Mouse (Mus musculus) heart, postnatal 0 days (tissue): Measurements from ENCODE around the gene 1700056E22Rik.

Source experiments
- CTCF ChIP-seq: IDR thresholded peaks from 2 replicates; pipeline ENCODE4 v1.5.1; 2016; ENCODE audit warnings: antibody characterized with exemption, control low read depth, low read depth
- EP300 ChIP-seq: IDR thresholded peaks from 2 replicates; pipeline ENCODE4 v1.6.1; 2016; ENCODE audit warnings: antibody characterized with exemption, low read depth

DNA sequence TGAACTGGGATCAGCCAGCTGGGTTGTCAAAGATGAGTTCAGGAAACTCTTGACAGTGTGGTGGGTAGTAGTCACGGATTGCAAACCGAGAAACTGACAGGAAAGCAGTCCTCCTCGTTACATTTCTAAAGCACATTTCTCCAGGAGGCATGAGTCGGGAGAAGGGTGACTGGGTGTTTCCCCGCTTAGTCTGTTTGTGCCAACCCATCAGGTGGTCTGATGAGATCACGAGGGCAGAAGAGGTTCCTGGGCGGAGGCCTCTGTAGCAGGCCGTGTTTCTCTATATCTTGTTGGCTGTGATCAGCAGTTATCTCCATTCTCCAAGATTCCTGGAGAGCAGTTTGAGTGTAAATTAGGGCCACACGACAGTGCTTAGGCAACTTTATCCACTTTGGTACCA lies 8.6 kb upstream of the 1700056E22Rik start:
- TF ChIP-seq CTCF (no peak), EP300 (no peak)
